Mouse (Mus musculus) forelimb bud, embryonic 11.5 days (tissue): Measurements from ENCODE around the gene Exoc6b.

ENCODE experiments used
- DNase-seq: peaks from one replicate; pipeline ENCODE4 v3.0.0-alpha.2; 2012; ENCODE audit warnings: low read depth, low spot score

Exoc6b gene

GRCm38 (mm10) chr6:84587471-84588101 lies 481.7 kb downstream of the Exoc6b start:
- DNase-seq, result peak; percentile 51

- peak; percentile 34 for DNase-seq
Measured at GRCm38 (mm10) chr6:84586551-84587200, 482.6 kb downstream of the Exoc6b start.

GRCm38 (mm10) chr6:84585686-84586300 lies 483.5 kb downstream of the Exoc6b start:
- peak; percentile 36 for DNase-seq

- peak; percentile 54 for DNase-seq
Measured at GRCm38 (mm10) chr6:84584783-84585685, 484.3 kb downstream of the Exoc6b start.

GRCm38 (mm10) chr6:84583841-84584782 lies 485.2 kb downstream of the Exoc6b start:
- DNase-seq, result peak; percentile 50

GRCm38 (mm10) chr6:84583371-84583770 lies 485.9 kb downstream of the Exoc6b start:
- DNase-seq, result peak; percentile 74

GRCm38 (mm10) chr6:84582826-84583225 lies 486.5 kb downstream of the Exoc6b start:
- no peak for DNase-seq

GRCm38 (mm10) chr6:84581833-84582445 lies 487.4 kb downstream of the Exoc6b start:
- DNase-seq, result no peak

- no peak for DNase-seq
Measured at GRCm38 (mm10) chr6:84580979-84581832, 488.1 kb downstream of the Exoc6b start.

- no peak for DNase-seq
Measured at GRCm38 (mm10) chr6:84579508-84579907, 489.8 kb downstream of the Exoc6b start.

- DNase-seq, result peak; percentile 37
Measured at GRCm38 (mm10) chr6:84578928-84579327, 490.4 kb downstream of the Exoc6b start.

- peak; percentile 31 for DNase-seq
Measured at GRCm38 (mm10) chr6:84577898-84578297, 491.4 kb downstream of the Exoc6b start.

- peak; percentile 30 for DNase-seq
Measured at GRCm38 (mm10) chr6:84573905-84574660, 495.2 kb downstream of the Exoc6b start.

- peak; percentile 46 for DNase-seq
Measured at GRCm38 (mm10) chr6:84570039-84570438, 499.3 kb downstream of the Exoc6b start.

GRCm38 (mm10) chr6:84569590-84569989 lies 499.7 kb downstream of the Exoc6b start:
- DNase-seq, result no peak

- DNase-seq, result no peak
Measured at GRCm38 (mm10) chr6:84568880-84569279, 500.4 kb downstream of the Exoc6b start.
